Mouse (Mus musculus): Measurements from ENCODE around the gene Serpind1.

- TF ChIP-seq CTCF (IDR thresholded peaks at IDR 0.05; ENCODE audit: low read depth, low read length) = no peak
- TF ChIP-seq GATA1 (IDR thresholded peaks at IDR 0.05; ENCODE audit: borderline replicate concordance, low read length) = no peak
- no peak for TF ChIP-seq TAL1 (conservative IDR thresholded peaks at IDR 0.05; ENCODE audit: low read depth, low read length)
- no peak for TF ChIP-seq POLR2AphosphoS5 (IDR thresholded peaks at IDR 0.05; ENCODE audit: insufficient replicate concordance, low read depth, low read length)
Observed at GRCm38 (mm10) chr16:17334574-17334973, 3.4 kb downstream of the Serpind1 start.
